Mouse (Mus musculus) G1E (cell line): ENCODE results near the gene Auts2.

Experiments
- CTCF ChIP-seq: IDR thresholded peaks from 2 replicates; pipeline ENCODE4 v1.5.1; 2012; ENCODE audit warnings: low read depth, low read length, inconsistent platforms, mixed read lengths
- GATA1 ChIP-seq: IDR thresholded peaks from 2 replicates; pipeline ENCODE4 v1.6.1; 2012; ENCODE audit warnings: borderline replicate concordance, low read length, inconsistent platforms, mixed read lengths
- GATA2 ChIP-seq: IDR thresholded peaks from 2 replicates; pipeline ENCODE4 v1.6.1; 2012; ENCODE audit warnings: low read depth, low read length, inconsistent platforms, borderline replicate concordance
- POLR2AphosphoS5 ChIP-seq: IDR thresholded peaks from 2 replicates; pipeline ENCODE4 v1.6.1; 2012; ENCODE audit warnings: low read depth, low read length, inconsistent platforms; ENCODE audit not compliant: insufficient replicate concordance
- TAL1 ChIP-seq: conservative IDR thresholded peaks from 2 replicates; pipeline ENCODE4 v1.6.1; 2012; ENCODE audit warnings: low read depth, low read length, inconsistent platforms, mixed read lengths

DNA sequence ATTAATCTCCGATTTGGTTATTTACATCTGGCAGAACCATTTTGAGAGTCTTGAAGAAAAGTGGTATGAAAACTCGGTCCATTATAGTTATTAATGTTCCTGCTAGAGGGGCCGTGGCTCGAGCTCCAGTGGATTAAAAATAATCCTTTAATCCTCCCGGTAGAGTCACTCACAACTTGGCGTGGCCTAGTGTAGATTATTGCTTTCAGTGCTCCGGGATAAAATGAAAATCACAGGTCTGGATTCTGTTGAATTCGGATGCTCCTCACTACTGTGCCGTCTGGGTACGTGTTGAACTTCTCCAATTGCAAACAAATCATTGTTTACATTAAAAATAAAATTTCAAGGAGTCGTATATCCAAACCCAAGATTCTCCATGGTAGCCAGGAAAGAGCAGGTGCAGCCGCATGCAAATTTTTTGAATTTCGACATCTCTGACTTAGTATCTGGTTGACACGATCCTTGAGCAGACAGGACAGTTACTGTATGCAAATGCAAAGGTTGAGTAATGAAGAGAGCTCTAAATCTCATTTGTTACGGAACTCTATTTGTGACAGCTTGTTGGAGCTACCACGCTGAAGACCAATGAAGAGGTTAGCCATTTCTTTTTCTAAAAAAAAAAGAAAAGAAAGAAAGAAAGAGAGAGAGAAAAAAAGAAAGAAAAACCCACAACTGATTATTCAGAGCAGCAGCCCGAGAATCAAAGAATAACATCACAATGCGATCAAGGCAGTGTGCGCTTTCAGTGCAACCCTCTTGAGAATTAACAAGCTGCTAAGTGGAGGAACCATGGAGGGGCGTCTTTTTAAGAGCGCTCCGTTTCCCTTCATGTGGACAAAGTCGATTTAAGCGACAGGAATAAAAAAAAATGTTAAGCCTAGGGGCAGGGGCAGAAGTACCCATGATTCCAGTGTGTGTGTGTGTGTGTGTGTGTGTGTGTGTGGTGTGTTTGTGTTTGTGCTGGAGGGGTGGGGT, 48.9 kb upstream of the Auts2 start:
- TF ChIP-seq TAL1 (no peak), CTCF (no peak), GATA1 (no peak), GATA2 (no peak), POLR2AphosphoS5 (no peak)
